Mouse (Mus musculus) ovary, adult 18-20 months (tissue): ENCODE data around the gene Pbx1.

Experiments
- DNase-seq: peaks from one replicate; pipeline ENCODE4 v3.0.0; 2022; ENCODE audit warnings: low spot score, mixed read lengths

Gene Pbx1

GRCm38 (mm10) chr1:168167781-168168180 is 264.3 kb downstream of the Pbx1 start:
- no peak for DNase-seq

- no peak for DNase-seq
Measured at GRCm38 (mm10) chr1:168166841-168167240, 265.2 kb downstream of the Pbx1 start.

GRCm38 (mm10) chr1:168164945-168165344 is 267.1 kb downstream of the Pbx1 start:
- no peak for DNase-seq

- DNase-seq = no peak
Measured at GRCm38 (mm10) chr1:168163521-168164233, 268.4 kb downstream of the Pbx1 start.

GRCm38 (mm10) chr1:168139138-168139682 is 292.9 kb downstream of the Pbx1 start:
- no peak for DNase-seq

GRCm38 (mm10) chr1:168138669-168139068 is 293.4 kb downstream of the Pbx1 start:
- no peak for DNase-seq

- no peak for DNase-seq
Measured at GRCm38 (mm10) chr1:168137890-168138289, 294.2 kb downstream of the Pbx1 start.

GRCm38 (mm10) chr1:168135545-168135944 is 296.5 kb downstream of the Pbx1 start:
- DNase-seq = no peak

GRCm38 (mm10) chr1:168133696-168134095 is 298.4 kb downstream of the Pbx1 start:
- DNase-seq = no peak

GRCm38 (mm10) chr1:168128004-168128403 is 304.1 kb downstream of the Pbx1 start:
- no peak for DNase-seq

- no peak for DNase-seq
Measured at GRCm38 (mm10) chr1:168124643-168125490, 307.2 kb downstream of the Pbx1 start.

GRCm38 (mm10) chr1:168118077-168118476 is 314.0 kb downstream of the Pbx1 start:
- DNase-seq = no peak

- no peak for DNase-seq
Measured at GRCm38 (mm10) chr1:168117367-168117766, 314.7 kb downstream of the Pbx1 start.

- no peak for DNase-seq
Measured at GRCm38 (mm10) chr1:168109797-168110196, 322.3 kb downstream of the Pbx1 start.

GRCm38 (mm10) chr1:168103821-168104220 is 328.2 kb downstream of the Pbx1 start:
- DNase-seq = no peak

- DNase-seq = no peak
Measured at GRCm38 (mm10) chr1:168101514-168101913, 330.6 kb downstream of the Pbx1 start.

GRCm38 (mm10) chr1:168098806-168099205 is 333.3 kb downstream of the Pbx1 start:
- no peak for DNase-seq

GRCm38 (mm10) chr1:168094671-168095070 is 337.4 kb downstream of the Pbx1 start:
- no peak for DNase-seq

- no peak for DNase-seq
Measured at GRCm38 (mm10) chr1:168093044-168093443, 339.0 kb downstream of the Pbx1 start.

GRCm38 (mm10) chr1:168091627-168092026 is 340.4 kb downstream of the Pbx1 start:
- no peak for DNase-seq

GRCm38 (mm10) chr1:168088680-168089079 is 343.4 kb downstream of the Pbx1 start:
- no peak for DNase-seq

GRCm38 (mm10) chr1:168079394-168079767 is 352.7 kb downstream of the Pbx1 start:
- no peak for DNase-seq
